Mouse (Mus musculus) cerebellum, adult 2 months (tissue): ENCODE results near the gene Alcam. TPM values are rescaled to one million over a fixed set of nuclear protein-coding genes. Genes with fewer than 3 reads are reported as not detected.

Experiments
- DNase-seq, 2 experiments: peaks; one replicate each; pipeline ENCODE4 v3.0.0; 2021
- H3K27ac ChIP-seq: fragments of 200-500 bp; 2 replicates; pipeline ENCODE4 v1.5.1; 2012; ENCODE audit warnings: low read length, control low read depth, inconsistent platforms; ENCODE audit not compliant: insufficient read depth
- H3K27me3 ChIP-seq: fragments of 200-500 bp; 2 replicates; pipeline ENCODE4 v1.6.1; 2012; ENCODE audit warnings: inconsistent platforms, mild to moderate bottlenecking, low read length, moderate library complexity; ENCODE audit not compliant: control insufficient read depth, insufficient read depth
- H3K4me1 ChIP-seq: fragments of 200-500 bp; 2 replicates; pipeline ENCODE4 v1.6.1; 2011; ENCODE audit warnings: low read length; ENCODE audit not compliant: control insufficient read depth, insufficient read depth
- H3K4me3 ChIP-seq: fragments of 200-500 bp; replicated peaks from 2 replicates; pipeline ENCODE3; 2011; ENCODE audit warnings: mild to moderate bottlenecking, low read depth, low read length, control low read depth; ENCODE audit not compliant: insufficient read depth
- CTCF ChIP-seq: fragments of 200-500 bp; IDR thresholded peaks from 2 replicates; pipeline ENCODE4 v1.5.1; 2011; ENCODE audit warnings: low read depth, mild to moderate bottlenecking, control low read depth, low read length, moderate library complexity, borderline replicate concordance; ENCODE audit not compliant: insufficient read depth
- POLR2A ChIP-seq: fragments of 200-500 bp; IDR thresholded peaks from 2 replicates; pipeline ENCODE4 v1.6.1; 2011; ENCODE audit warnings: low read length, control low read depth, borderline replicate concordance; ENCODE audit not compliant: insufficient read depth
- WGBS: fragments of 180-500 bp; shearing (Covaris S2); methylation state at CpG from one replicate; pipeline ENCODE4 v1.1.7; 2018; 5-methylcytosine and 5-hydroxymethylcytosine counted together
- polyA plus RNA-seq: library from polyadenylated mRNA; depleted of rRNA; stranded (reverse); fragments of >200 nt; gene quantifications from 2 replicates; pipeline ENCODE4 v1.2.3, GENCODE M21; 2012

The Alcam gene
- polyA plus RNA-seq, 1 experiment: 23.4 TPM

GRCm38 (mm10) chr16:52468426-52468825, 14.6 kb upstream of the Alcam start:
- no peak overlapping the region for H3K4me3 ChIP-seq
- TF ChIP-seq CTCF: no peak
- no peak for TF ChIP-seq POLR2A

GRCm38 (mm10) chr16:52466770-52467169, 12.9 kb upstream of the Alcam start:
- 88% methylated on average over 6 of the region's 6 CpGs for WGBS
- no peak for TF ChIP-seq CTCF
- TF ChIP-seq POLR2A: no peak
- DNase-seq: no peak

More at GRCm38 (mm10) chr16:52468426-52468825, 14.6 kb upstream of the Alcam start:
- no peak overlapping the region for H3K27ac ChIP-seq
- no peak for DNase-seq
- no peaks in the 10 kb centered on the region for H3K27me3 ChIP-seq
- no peaks in the 10 kb centered on the region for H3K4me1 ChIP-seq

GRCm38 (mm10) chr16:52464597-52464996, 10.7 kb upstream of the Alcam start:
- no peak overlapping the region for H3K4me3 ChIP-seq
- TF ChIP-seq POLR2A (no peak), CTCF (no peak)
- H3K27ac ChIP-seq: no peak overlapping the region
- DNase-seq: no peak
- no peaks in the 10 kb centered on the region for H3K27me3 ChIP-seq
- no peaks in the 10 kb centered on the region for H3K4me1 ChIP-seq
- WGBS: 79% methylated on average over 1 of the region's 1 CpGs

More at GRCm38 (mm10) chr16:52466770-52467169, 12.9 kb upstream of the Alcam start:
- Histone ChIP-seq H3K4me3 (no peak overlapping the region), H3K4me1 (no peaks in the 10 kb centered on the region), H3K27ac (no peak overlapping the region), H3K27me3 (no peaks in the 10 kb centered on the region)

- TF ChIP-seq POLR2A (no peak), CTCF (peak; percentile 57)
- Histone ChIP-seq H3K4me1 (0 out of 2 replicates have a peak, but pooled peaks cover 2% of the 10 kb centered on the region), H3K4me3 (peak overlapping the region; percentile 92), H3K27ac (no peak overlapping the region), H3K27me3 (no peaks in the 10 kb centered on the region)
- WGBS: under 1% methylated on average over 54 of the region's 55 CpGs
- peak; percentile 92 to 94 for DNase-seq
Measured at GRCm38 (mm10) chr16:52452862-52453715, 785 bp downstream of the Alcam start.

GRCm38 (mm10) chr16:52452477-52452831, 1.4 kb downstream of the Alcam start:
- Histone ChIP-seq H3K27ac (no peak overlapping the region), H3K4me1 (0 out of 2 replicates have a peak, but pooled peaks cover 2% of the 10 kb centered on the region), H3K4me3 (peak overlapping the region; percentile 92), H3K27me3 (no peaks in the 10 kb centered on the region)
- no peak for DNase-seq
- under 1% methylated on average over 26 of the region's 26 CpGs for WGBS
- TF ChIP-seq CTCF (no peak), POLR2A (no peak)

- TF ChIP-seq CTCF (no peak), POLR2A (no peak)
- Histone ChIP-seq H3K27me3 (no peaks in the 10 kb centered on the region), H3K4me1 (0 out of 2 replicates have a peak, but pooled peaks cover 2% of the 10 kb centered on the region), H3K4me3 (peak overlapping the region; percentile 92), H3K27ac (no peak overlapping the region)
- DNase-seq: peak; percentile 8 to 23
- under 1% methylated on average over 23 of the region's 23 CpGs for WGBS
Measured at GRCm38 (mm10) chr16:52451786-52452476, 1.9 kb downstream of the Alcam start.

- no peak overlapping the region for H3K27ac ChIP-seq
- no peak for TF ChIP-seq POLR2A
- TF ChIP-seq CTCF: no peak
- H3K4me3 ChIP-seq: peak overlapping the region; percentile 92
- 0 out of 2 replicates have a peak, but pooled peaks cover 2% of the 10 kb centered on the region for H3K4me1 ChIP-seq
- under 1% methylated on average over 15 of the region's 15 CpGs for WGBS
- peak; percentile 36 to 41 for DNase-seq
- H3K27me3 ChIP-seq: no peaks in the 10 kb centered on the region
Measured at GRCm38 (mm10) chr16:52451101-52451785, 2.6 kb downstream of the Alcam start.
